Mouse (Mus musculus) testis, adult 2 months (tissue): Measurements from ENCODE around the gene Cep19.

ENCODE experiments used
- CTCF ChIP-seq: fragments of 200-500 bp; IDR thresholded peaks from 2 replicates; pipeline ENCODE4 v1.5.1; 2012; ENCODE audit warnings: low read depth, mild to moderate bottlenecking, inconsistent platforms, low read length, moderate library complexity; ENCODE audit not compliant: control insufficient read depth, insufficient read depth, insufficient replicate concordance
- POLR2A ChIP-seq: fragments of 200-500 bp; IDR thresholded peaks from 2 replicates; pipeline ENCODE4 v1.6.1; 2012; ENCODE audit warnings: low read depth, mild to moderate bottlenecking, inconsistent platforms, low read length, moderate library complexity; ENCODE audit not compliant: control insufficient read depth

- no peak for TF ChIP-seq CTCF
- no peak for TF ChIP-seq POLR2A
These were observed 21.1 kb upstream of the Cep19 start for GRCm38 (mm10) chr16:32078408-32078990.
